Comparison of ENCODE assay signal across 18 mouse cellular contexts in the genomic region with DNA sequence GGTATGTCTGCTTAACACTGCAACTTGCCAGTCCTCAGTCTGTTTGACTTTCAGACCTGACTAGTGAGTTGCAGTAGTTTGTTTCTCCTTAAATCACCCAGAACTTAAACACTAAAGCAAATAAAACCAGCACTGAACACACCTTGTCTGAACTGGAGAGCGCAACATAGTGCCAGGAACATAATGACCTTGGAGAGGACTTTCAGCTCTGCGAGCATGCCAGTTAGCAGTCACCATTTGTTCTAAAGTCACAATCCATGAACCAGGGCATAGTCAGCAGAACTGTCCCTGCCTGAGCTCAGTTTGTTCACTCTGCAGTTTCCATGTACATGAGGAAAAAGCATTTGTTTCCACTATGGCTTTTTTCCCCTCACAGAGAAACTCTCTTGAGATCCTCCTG.
DNase-seq lines count a peak whose midpoint lies in the region; ATAC-seq and TF ChIP-seq lines count a peak whose summit lies in the region.
"Had no signal": no experiment of that assay in that cellular context is flagged by ENCODE, and none has a peak within 500 bp of the region (broad histone marks: within the 10 kb centered on the region; RNA-seq: fewer than 3 reads in every experiment).

No protein-coding gene starts in this region.

- peak; percentile 55 for DNase-seq in kidney, adult 2 months
- DNase-seq in kidney, postnatal 10 days, result no peak
- peak; percentile 41 for DNase-seq in midbrain, embryonic 11.5 days (ENCODE audit: low spot score, missing footprints)
- DNase-seq in midbrain, postnatal 0 days (ENCODE audit: low spot score), result no peak
- DNase-seq in lung, postnatal 25 days (ENCODE audit: low spot score), result peak; percentile 47
- no peak for DNase-seq in right cerebral cortex, adult 18-20 months
- DNase-seq in cerebellum, adult 2 months, result no peak
- DNase-seq: adrenal gland, adult 2 months; cerebellum, adult 9-10 months; gastrocnemius, adult 2 months had no signal

- H3K9ac ChIP-seq in midbrain, embryonic 11.5 days (ENCODE audit: low read length), result no peak overlapping the region
- no peak overlapping the region for H3K9ac ChIP-seq in midbrain, postnatal 0 days (replicated peaks; ENCODE audit: low read length, poor library complexity, severe bottlenecking)
- H3K9ac ChIP-seq: forebrain, embryonic 12.5 days; heart, embryonic 15.5 days; limb, embryonic 12.5 days; liver, embryonic 15.5 days; midbrain, embryonic 15.5 days; stomach, embryonic 15.5 days had no signal

- H3K27me3 ChIP-seq in kidney, adult 2 months (replicated peaks; ENCODE audit: control insufficient read depth, insufficient read depth, low read length), result no peaks in the 10 kb centered on the region
- no peaks in the 10 kb centered on the region for H3K27me3 ChIP-seq in midbrain, embryonic 11.5 days (ENCODE audit: control insufficient read depth, insufficient read depth, low read length)
- no peaks in the 10 kb centered on the region for H3K27me3 ChIP-seq in midbrain, postnatal 0 days (ENCODE audit: insufficient read depth, low read length)
- H3K27me3 ChIP-seq in cerebellum, adult 2 months (ENCODE audit: control insufficient read depth, insufficient read depth, low read length), result no peaks in the 10 kb centered on the region
- H3K27me3 ChIP-seq: forebrain, embryonic 12.5 days; heart, embryonic 15.5 days; limb, embryonic 12.5 days; liver, embryonic 15.5 days; midbrain, embryonic 15.5 days; stomach, embryonic 15.5 days had no signal

- TF ChIP-seq POLR2A in kidney, adult 2 months (IDR thresholded peaks at IDR 0.05; ENCODE audit: low read depth, low read length), result no peak
- no peak for TF ChIP-seq POLR2A in cerebellum, adult 2 months (IDR thresholded peaks at IDR 0.05; ENCODE audit: borderline replicate concordance, insufficient read depth, low read length)

- H3K36me3 ChIP-seq in kidney, adult 2 months (ENCODE audit: control insufficient read depth, insufficient read depth, low read length), result no peaks in the 10 kb centered on the region
- H3K36me3 ChIP-seq in midbrain, embryonic 11.5 days (ENCODE audit: control insufficient read depth, insufficient read depth, low read length), result no peaks in the 10 kb centered on the region
- no peaks in the 10 kb centered on the region for H3K36me3 ChIP-seq in midbrain, postnatal 0 days (ENCODE audit: insufficient read depth, low read length)
- H3K36me3 ChIP-seq: embryonic facial prominence, embryonic 10.5 days; forebrain, embryonic 12.5 days; heart, embryonic 15.5 days; limb, embryonic 12.5 days; liver, embryonic 15.5 days; midbrain, embryonic 15.5 days; stomach, embryonic 15.5 days had no signal

- peak overlapping the region; percentile 66; the same call in 1 of the 2 replicates for H3K27ac ChIP-seq in kidney, adult 2 months (ENCODE audit: insufficient read depth, low read depth, low read length)
- no peak overlapping the region for H3K27ac ChIP-seq in midbrain, embryonic 11.5 days (ENCODE audit: low read depth, low read length)
- no peak overlapping the region for H3K27ac ChIP-seq in midbrain, postnatal 0 days (ENCODE audit: low read depth, low read length)
- no peak overlapping the region for H3K27ac ChIP-seq in cerebellum, adult 2 months (ENCODE audit: insufficient read depth, low read length)
- H3K27ac ChIP-seq: embryonic facial prominence, embryonic 10.5 days; forebrain, embryonic 12.5 days; gastrocnemius, adult 2 months; heart, embryonic 15.5 days; kidney, postnatal 0 days; limb, embryonic 12.5 days; liver, embryonic 15.5 days; midbrain, embryonic 15.5 days; stomach, embryonic 15.5 days had no signal

- ATAC-seq in midbrain, embryonic 11.5 days (ENCODE audit: low FRiP score), result no peak
- no peak for ATAC-seq in midbrain, postnatal 0 days (ENCODE audit: low FRiP score)
- ATAC-seq: midbrain, embryonic 15.5 days had no signal

- H3K4me1 ChIP-seq in kidney, adult 2 months (ENCODE audit: control insufficient read depth, insufficient read depth, low read length), result no peaks in the 10 kb centered on the region; the same call in 1 of the 2 replicates
- H3K4me1 ChIP-seq in midbrain, embryonic 11.5 days (ENCODE audit: control insufficient read depth, insufficient read depth, low read length), result no peaks in the 10 kb centered on the region
- no peaks in the 10 kb centered on the region for H3K4me1 ChIP-seq in midbrain, postnatal 0 days (ENCODE audit: insufficient read depth, low read length)
- no peaks in the 10 kb centered on the region for H3K4me1 ChIP-seq in cerebellum, adult 2 months (ENCODE audit: control insufficient read depth, insufficient read depth, low read length)
- H3K4me1 ChIP-seq: embryonic facial prominence, embryonic 10.5 days; heart, embryonic 15.5 days; limb, embryonic 12.5 days; liver, embryonic 15.5 days; midbrain, embryonic 15.5 days; stomach, embryonic 15.5 days had no signal

- H3K9me3 ChIP-seq in midbrain, embryonic 11.5 days (ENCODE audit: control insufficient read depth, low read length), result no peaks in the 10 kb centered on the region
- H3K9me3 ChIP-seq in midbrain, postnatal 0 days (ENCODE audit: low read length), result no peaks in the 10 kb centered on the region
- H3K9me3 ChIP-seq: embryonic facial prominence, embryonic 10.5 days; forebrain, embryonic 12.5 days; heart, embryonic 15.5 days; limb, embryonic 12.5 days; liver, embryonic 15.5 days; midbrain, embryonic 15.5 days; stomach, embryonic 15.5 days had no signal

- no peak for TF ChIP-seq CTCF in kidney, adult 2 months (conservative IDR thresholded peaks at IDR 0.05; ENCODE audit: insufficient read depth, insufficient read length, low read depth, low read length)
- no peak for TF ChIP-seq CTCF in midbrain, postnatal 0 days (IDR thresholded peaks at IDR 0.05)
- no peak for TF ChIP-seq CTCF in cerebellum, adult 2 months (IDR thresholded peaks at IDR 0.05; ENCODE audit: borderline replicate concordance, insufficient read depth, low read depth, low read length)

- 57% methylated on average over 2 of the region's 2 CpGs for WGBS in kidney, adult 2 months
- 92% methylated on average over 2 of the region's 2 CpGs for WGBS in midbrain, embryonic 11.5 days
- 95% methylated on average over 2 of the region's 2 CpGs for WGBS in midbrain, postnatal 0 days
- WGBS in cerebellum, adult 2 months, result 92% methylated on average over 2 of the region's 2 CpGs

- no peak overlapping the region for H3K4me2 ChIP-seq in midbrain, embryonic 11.5 days
- no peak overlapping the region for H3K4me2 ChIP-seq in midbrain, postnatal 0 days (ENCODE audit: low read depth, low read length, poor library complexity, severe bottlenecking)
- H3K4me2 ChIP-seq: forebrain, embryonic 12.5 days; heart, embryonic 15.5 days; limb, embryonic 12.5 days; liver, embryonic 15.5 days; midbrain, embryonic 15.5 days; stomach, embryonic 15.5 days had no signal

- no peak overlapping the region for H3K4me3 ChIP-seq in kidney, adult 2 months (ENCODE audit: insufficient read depth, low read depth, low read length)
- no peak overlapping the region for H3K4me3 ChIP-seq in midbrain, embryonic 11.5 days (ENCODE audit: low read depth, low read length)
- H3K4me3 ChIP-seq in midbrain, postnatal 0 days (ENCODE audit: low read depth, low read length), result no peak overlapping the region
- no peak overlapping the region for H3K4me3 ChIP-seq in cerebellum, adult 2 months (replicated peaks; ENCODE audit: insufficient read depth, low read depth, low read length)
- H3K4me3 ChIP-seq: embryonic facial prominence, embryonic 10.5 days; forebrain, embryonic 12.5 days; gastrocnemius, adult 2 months; heart, embryonic 15.5 days; limb, embryonic 12.5 days; liver, embryonic 15.5 days; midbrain, embryonic 15.5 days; stomach, embryonic 15.5 days had no signal

Comparison
In these comparisons a context has a peak if more than half of its experiments do, and no peak if none do; other contexts are left out.
1. DNase-seq: peak in kidney, adult 2 months (single experiment), midbrain, embryonic 11.5 days (single experiment) and lung, postnatal 25 days (single experiment); none in kidney, postnatal 10 days (single experiment), midbrain, postnatal 0 days (single experiment), right cerebral cortex, adult 18-20 months (single experiment) and cerebellum, adult 2 months (0 of 2).